Mouse (Mus musculus) heart, postnatal 14 days (tissue): ENCODE measurements around the gene Oas1d. TPM values are rescaled to one million over a fixed set of nuclear protein-coding genes. Genes with fewer than 3 reads are reported as not detected.
"Not testable (repeated sequence)": the region's sequence is repeated elsewhere in the genome, so short reads cannot be mapped to it uniquely, and the experiment has no call there.

Experiments used
- DNase-seq, 2 experiments: peaks; one replicate each; pipeline ENCODE4 v3.0.0; 2021 to 2022
- intact Hi-C: fragments of 180-260 bp; cut with DNase I; formaldehyde crosslinking; loops from one replicate; pipeline ENCODE4 v1.15.1; 2025
- total RNA-seq, 2 experiments: library from RNA; stranded (reverse); gene quantifications; 2 replicates each; pipeline ENCODE4 v1.2.3; 2021

The Oas1d gene
- total RNA-seq, 2 experiments from 2014 or later = not detected

GRCm38 (mm10) chr5:120898307-120898706 lies 16.0 kb upstream of the Oas1d start:
- intact Hi-C loops = loop anchor here (1.0 kb wide), 1 partner anchor 19 kb away; no protein-coding TSS in a partner anchor
- no peak for DNase-seq

- no peak for DNase-seq
- intact Hi-C loops = loop anchor here (1.0 kb wide), 1 partner anchor 19 kb away; no protein-coding TSS in a partner anchor
These were observed 15.6 kb upstream of the Oas1d start for GRCm38 (mm10) chr5:120898726-120899125.

- intact Hi-C loops = no loop called here
- no peak for DNase-seq
These were observed 13.7 kb upstream of the Oas1d start for GRCm38 (mm10) chr5:120900666-120901065.

- intact Hi-C loops = loop anchor here (2.0 kb wide), 1 partner anchor 15 kb away; the partner anchor contains the start of gene Oas1g
- DNase-seq = no peak
These were observed 12.3 kb upstream of the Oas1d start for GRCm38 (mm10) chr5:120902056-120902455.

GRCm38 (mm10) chr5:120906791-120907733 lies 7.3 kb upstream of the Oas1d start, which contains the start of gene Oas1a:
Oas1a (minus strand) TSS chr5:120907521.
- DNase-seq, intact Hi-C loops: not testable (repeated sequence)

- intact Hi-C loops = no loop called here
- DNase-seq = no peak
These were observed 6.0 kb upstream of the Oas1d start for GRCm38 (mm10) chr5:120908196-120908920.

- DNase-seq, intact Hi-C loops: not testable (repeated sequence)
These were observed 5.0 kb downstream of the Oas1d start for GRCm38 (mm10) chr5:120919156-120919935.

- intact Hi-C loops = no loop called here
- no peak for DNase-seq
These were observed 6.0 kb downstream of the Oas1d start for GRCm38 (mm10) chr5:120920296-120920695.

GRCm38 (mm10) chr5:120923969-120924368 lies 9.6 kb downstream of the Oas1d start:
- intact Hi-C loops = no loop called here
- no peak for DNase-seq

GRCm38 (mm10) chr5:120924520-120924919 lies 10.2 kb downstream of the Oas1d start:
- intact Hi-C loops, DNase-seq: not testable (repeated sequence)

- intact Hi-C loops = loop anchor here (5.0 kb wide), 1 partner anchor 104 kb away; no protein-coding TSS in a partner anchor
- DNase-seq = not testable (repeated sequence)
These were observed 12.0 kb downstream of the Oas1d start for GRCm38 (mm10) chr5:120926311-120926710.

GRCm38 (mm10) chr5:120927036-120927435 lies 12.7 kb downstream of the Oas1d start:
- intact Hi-C loops = loop anchor here (5.0 kb wide), 1 partner anchor 105 kb away; no protein-coding TSS in a partner anchor

GRCm38 (mm10) chr5:120933966-120934365 lies 19.6 kb downstream of the Oas1d start:
- intact Hi-C loops = no loop called here
- no peak for DNase-seq

More at GRCm38 (mm10) chr5:120927036-120927435, 12.7 kb downstream of the Oas1d start:
- DNase-seq = no peak

- no peak for DNase-seq
- intact Hi-C loops = no loop called here
These were observed 23.5 kb downstream of the Oas1d start for GRCm38 (mm10) chr5:120937841-120938240.

- no peak for DNase-seq
These were observed 24.2 kb downstream of the Oas1d start for GRCm38 (mm10) chr5:120938586-120938985.

GRCm38 (mm10) chr5:120942076-120942475 lies 27.7 kb downstream of the Oas1d start:
- intact Hi-C loops = no loop called here
- DNase-seq = no peak

More at GRCm38 (mm10) chr5:120938586-120938985, 24.2 kb downstream of the Oas1d start:
- intact Hi-C loops = no loop called here

- intact Hi-C loops = loop anchor here (5.0 to 10.0 kb wide), 2 partner anchors 175 to 232 kb away; no protein-coding TSS in a partner anchor
- peak in 1 of 2 experiments; percentile 16 for DNase-seq
These were observed 38.0 kb downstream of the Oas1d start for GRCm38 (mm10) chr5:120952242-120952770.

- DNase-seq = peak in 1 of 2 experiments; percentile 21
- intact Hi-C loops = loop anchor here (5.0 to 10.0 kb wide), 2 partner anchors 173 to 231 kb away; no protein-coding TSS in a partner anchor
These were observed 39.6 kb downstream of the Oas1d start for GRCm38 (mm10) chr5:120953974-120954373.

GRCm38 (mm10) chr5:120961004-120961403 lies 46.7 kb downstream of the Oas1d start:
- DNase-seq = peak in 1 of 2 experiments; percentile 7
- intact Hi-C loops = no loop called here
